Mouse (Mus musculus): ENCODE data around the gene Tmem163.

Tmem163 gene

DNA sequence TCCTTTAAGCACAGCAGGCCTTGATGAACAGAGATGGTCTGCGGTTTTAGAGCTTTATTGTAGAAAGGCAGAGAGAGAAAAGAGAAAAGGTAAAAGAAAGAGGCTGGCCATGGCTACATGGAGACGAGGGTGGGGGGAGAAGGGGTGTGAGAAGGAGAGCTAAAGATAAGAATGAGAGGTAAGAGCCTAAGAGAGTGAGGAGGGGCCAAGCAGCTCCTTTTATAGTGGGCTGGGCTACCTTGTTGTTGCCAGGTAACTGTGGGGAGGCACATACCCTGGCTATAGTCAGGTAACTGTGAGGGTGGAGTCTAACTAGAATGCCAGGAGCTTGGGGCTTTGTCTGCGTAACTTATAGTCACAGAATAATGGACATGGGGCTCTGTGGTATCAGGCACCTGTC lies 110.7 kb downstream of the Tmem163 start:
- no peak for DNase-seq (ENCODE audit: low read depth, low spot score)

DNA sequence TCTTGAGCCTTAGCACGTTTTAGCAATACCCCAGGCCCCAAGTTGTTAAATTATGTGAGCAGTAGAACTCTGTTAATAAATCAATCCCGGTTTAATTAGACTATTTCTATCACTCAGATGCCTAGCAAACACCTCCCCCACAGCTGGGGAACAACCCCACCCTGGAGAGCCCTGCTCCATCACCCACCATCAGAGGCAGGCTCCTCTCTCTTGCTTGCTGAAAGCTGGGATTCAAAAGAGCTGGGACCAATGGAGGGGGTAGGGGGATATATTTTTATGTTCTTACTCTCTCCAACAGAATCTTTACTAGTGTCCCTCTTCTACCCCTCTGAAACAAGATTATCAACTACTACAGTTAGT lies 122.9 kb downstream of the Tmem163 start:
- no peak for DNase-seq (ENCODE audit: low read depth, low spot score)

DNA sequence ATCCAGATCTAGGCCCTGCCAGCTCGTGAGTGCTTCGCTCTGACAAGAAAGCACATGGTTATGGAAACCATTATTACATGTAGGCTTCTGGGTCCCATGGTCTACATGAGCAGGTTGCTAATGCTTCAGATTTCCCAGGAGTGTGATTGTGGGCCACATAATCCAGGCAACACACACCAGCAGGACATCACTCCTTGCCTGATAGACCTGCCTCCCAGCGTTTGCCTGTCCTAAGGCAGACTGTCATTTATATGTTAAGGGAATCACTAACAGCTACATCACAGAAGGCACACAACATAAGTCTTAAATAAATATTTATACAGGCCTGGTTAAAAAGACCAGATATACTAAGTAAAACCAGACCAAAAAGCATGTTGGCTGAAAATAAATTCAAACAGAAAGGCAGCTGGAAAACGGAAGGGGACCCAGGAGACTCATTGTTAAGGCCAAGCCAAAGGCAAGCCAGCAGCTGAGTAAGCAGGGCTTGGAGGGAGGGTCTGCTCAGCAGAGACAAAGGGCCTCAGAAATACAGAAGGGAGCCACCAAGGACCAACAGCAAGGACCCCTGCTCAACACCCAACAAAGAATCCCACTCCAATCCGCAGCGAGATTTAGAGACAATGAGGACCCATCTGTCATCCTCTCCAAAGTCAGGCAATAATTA lies 123.4 kb downstream of the Tmem163 start:
- no peak for DNase-seq (ENCODE audit: low read depth, low spot score)

DNA sequence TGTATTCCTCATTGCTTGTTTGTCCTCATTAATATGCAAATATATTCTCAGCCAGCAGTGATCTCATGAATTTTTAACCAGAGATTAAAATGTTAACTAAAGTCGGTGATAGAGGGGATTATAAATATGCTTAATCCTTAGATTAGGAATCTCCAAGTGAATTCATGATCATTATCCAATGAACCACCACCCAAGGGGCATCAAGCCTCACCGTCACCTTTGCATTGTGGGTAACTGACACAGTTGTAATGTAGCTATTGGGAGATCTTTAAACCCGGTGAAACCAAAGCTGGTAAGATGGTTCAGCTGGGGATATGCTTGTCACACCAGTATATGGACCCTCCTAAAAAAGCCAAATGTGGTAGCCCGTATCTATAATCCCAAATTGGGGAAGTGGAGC lies 131.3 kb downstream of the Tmem163 start:
- no peak for DNase-seq (ENCODE audit: low read depth, low spot score)

DNA sequence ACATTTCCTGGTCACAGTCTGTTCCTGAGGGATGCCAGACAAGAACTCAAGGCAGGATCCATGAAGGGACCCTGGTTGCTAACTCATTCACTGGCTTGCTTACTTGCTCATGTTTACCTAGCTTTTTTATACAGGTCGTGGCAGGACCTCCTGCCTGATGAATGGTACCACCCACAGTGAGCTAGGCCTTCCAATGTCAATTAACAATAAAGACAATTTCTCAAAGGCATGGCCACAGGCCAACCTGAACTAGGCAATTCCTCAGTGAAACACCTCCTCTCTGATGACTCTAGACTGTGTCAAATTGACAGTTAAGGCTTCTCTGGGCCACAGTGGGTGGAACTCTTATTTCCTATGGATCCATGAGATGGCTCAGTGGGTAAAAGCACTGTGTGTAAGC lies 136.6 kb downstream of the Tmem163 start:
- no peak for DNase-seq (ENCODE audit: low read depth, low spot score)

DNA sequence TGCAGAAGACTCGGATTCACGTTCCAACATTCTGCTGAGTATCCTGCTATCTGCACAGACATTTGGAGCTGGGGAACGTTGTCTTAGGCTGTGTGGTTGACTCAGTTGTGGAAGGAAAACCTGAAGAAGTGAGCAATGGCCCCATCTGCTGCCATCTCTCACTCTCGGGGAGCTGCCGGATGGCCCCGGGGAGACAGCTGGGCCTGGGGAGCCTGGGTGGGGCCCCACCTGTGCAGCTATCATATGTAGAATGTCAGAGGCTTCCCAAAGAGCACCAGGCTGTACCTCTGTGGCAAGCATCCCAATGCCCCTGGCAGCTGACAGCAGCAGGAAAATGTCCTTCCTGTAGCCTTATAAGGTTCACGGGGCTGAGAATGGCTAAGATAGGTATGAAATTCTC lies 137.4 kb downstream of the Tmem163 start:
- DNase-seq (ENCODE audit: low read depth, low spot score), result no peak

DNA sequence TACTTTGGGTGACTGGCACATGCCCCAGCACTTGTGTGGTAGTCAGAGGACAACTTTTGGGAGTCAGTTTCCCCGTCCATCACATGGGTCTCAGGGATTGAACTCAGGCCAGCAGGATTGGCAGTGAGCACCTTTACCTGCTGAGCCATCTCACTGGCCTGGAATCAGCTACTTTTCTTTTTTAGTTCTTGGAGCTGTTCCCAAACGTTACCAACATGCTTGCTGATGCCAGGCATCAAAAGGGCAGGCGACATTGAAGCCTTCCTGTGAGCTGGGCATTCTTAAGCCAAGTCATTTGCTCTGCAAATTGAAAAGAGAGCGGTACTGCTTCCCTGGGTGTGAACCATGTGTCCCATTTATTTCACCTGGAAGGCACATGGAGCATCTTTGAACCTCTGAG lies 137.8 kb downstream of the Tmem163 start:
- DNase-seq (ENCODE audit: low read depth, low spot score), result no peak

DNA sequence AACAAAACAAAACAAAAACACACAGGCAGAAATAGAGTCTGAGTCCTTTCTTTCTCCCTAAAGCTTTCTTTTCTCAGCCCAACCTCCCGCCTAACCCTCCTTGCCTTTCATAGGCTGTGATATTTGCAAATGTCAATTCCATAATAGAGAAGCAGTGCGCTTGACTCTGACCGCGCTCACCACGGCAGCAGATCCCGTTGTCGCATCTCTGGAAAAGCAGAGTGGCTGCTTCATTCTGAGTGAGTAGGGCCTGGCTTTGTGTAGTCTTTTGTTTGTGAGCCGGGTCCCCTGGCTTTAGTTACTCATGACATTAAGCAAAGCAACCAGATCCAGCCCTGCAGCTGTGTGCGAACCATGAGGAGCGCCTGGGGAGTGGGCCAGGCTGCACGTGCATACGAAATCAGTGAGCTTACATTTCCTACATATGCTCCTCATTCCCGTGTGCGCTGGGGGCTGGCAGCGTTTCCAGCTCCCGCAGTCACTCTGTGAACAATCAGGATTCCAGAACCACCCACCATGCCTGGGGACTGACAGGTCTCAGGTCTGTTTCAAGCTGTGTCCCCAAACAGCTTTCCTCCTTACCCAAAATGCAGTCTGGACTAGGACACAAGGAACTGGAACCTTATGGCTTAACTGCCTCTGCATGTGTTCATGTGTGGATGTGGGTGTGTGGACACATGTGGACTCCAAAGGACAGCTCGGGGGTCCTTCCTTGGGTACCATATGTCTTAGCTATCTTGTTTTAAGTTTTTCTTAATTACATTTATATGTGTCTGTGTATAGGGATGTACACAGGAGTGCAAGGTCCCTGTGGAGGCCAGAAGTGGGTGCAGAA lies 141.9 kb downstream of the Tmem163 start:
- DNase-seq (ENCODE audit: low read depth, low spot score), result no peak

DNA sequence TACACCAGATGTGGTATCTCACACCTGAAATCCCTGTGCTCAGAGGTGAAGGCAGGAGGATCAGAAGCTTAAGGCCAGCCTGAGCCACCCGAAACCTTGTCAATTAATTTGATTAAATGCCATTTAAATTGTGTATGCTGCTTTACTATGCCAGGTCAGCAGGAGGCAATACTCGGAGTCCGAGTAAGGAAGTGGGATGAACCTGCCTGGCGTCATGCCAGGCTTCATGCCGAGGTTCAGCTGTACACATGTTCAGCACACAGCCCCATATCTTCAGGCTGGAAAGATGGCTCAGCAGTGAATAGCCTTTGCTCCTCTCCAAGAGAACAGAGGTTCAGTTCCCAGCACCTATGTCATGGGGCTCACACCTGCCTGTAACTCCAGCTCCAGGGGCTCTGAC lies 142.9 kb downstream of the Tmem163 start:
- no peak for DNase-seq (ENCODE audit: low read depth, low spot score)

DNA sequence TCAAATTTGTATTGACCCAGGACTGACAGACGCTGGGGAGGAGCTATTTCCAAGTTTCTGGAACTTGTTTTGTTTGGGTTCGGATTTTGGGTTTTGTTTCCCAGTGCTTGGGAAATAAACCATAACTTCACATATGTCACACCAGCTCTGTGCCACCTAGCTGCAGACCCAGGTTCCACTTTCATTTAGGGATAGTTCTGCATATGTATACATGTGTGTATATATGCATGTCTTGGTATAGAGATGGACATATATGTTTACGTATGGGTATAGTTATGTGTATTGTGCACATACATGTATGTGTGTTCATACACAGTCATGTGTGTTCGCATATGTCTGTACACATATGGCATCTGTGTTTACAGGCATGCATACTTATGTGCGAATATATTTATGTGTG lies 147.6 kb downstream of the Tmem163 start:
- DNase-seq (ENCODE audit: low read depth, low spot score), result no peak

DNA sequence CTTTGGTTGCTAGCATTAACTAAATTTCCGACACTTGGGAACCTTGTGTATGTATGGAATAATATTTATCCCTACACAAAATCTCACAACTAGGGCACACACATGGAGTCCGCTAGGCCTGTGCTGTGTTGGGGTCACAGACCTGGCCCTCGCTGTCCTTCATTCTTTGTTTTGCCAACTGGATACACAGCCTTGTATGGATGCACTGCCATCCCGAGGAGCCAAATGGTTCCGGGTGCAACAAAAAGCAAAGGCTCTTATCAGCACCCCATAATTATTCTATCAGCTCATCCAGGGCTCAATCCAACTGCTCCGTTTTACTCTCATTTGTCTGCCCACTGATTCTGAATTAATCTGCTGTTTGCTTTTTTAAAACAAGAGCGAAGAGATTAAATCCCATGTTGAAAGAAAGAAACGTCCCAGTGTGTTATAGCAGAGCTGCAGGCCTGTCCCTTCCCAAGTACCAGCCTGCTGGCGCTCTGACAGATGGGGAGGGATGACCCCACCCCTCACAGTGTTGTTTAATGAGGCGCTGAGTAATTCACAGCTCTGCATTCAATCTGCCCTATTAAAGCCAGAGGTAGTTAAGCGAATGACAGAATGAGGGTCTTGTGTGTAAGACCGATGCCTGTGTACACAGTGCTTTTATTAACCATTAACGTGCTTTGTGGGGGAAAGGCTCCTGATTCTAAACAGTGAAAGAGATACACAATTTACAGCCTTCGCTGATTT lies 148.3 kb downstream of the Tmem163 start:
- DNase-seq (ENCODE audit: low read depth, low spot score), result peak; percentile 36

DNA sequence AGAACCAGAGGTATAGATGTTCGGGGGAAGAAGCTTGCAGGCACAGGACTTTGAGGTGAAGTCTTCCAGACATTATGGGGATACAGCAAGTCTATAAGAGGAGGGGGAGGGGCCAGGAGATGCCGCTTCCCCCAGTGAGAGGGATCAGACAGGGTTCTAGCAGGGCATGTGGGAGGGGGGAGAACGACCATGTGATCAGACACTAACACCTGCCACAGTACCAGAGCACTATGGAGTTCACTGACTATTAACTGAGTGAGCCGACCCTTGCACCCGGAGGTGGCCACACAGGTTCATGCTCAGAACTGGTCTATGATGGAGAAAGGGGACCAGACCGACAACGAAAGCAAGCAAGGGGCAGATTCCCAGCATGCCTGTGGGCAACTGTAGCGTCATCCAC lies 156.0 kb downstream of the Tmem163 start:
- no peak for DNase-seq (ENCODE audit: low read depth, low spot score)

DNA sequence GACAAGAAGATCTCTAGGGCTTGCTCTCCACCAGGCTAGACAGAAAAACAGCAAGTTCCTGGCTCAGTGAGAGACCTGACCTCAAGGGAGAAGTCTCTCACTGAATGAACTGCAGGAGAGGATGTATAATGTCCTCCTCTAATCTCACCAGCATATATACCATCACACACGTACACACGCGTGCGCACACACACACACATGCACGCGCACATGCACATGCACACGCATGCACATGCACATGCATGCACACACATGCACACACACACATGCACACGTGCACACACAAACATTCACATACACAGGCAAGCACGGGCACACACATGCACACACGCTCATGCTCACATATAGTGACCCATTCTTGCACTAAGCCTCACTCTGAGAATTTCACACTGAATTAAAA lies 164.5 kb downstream of the Tmem163 start:
- no peak for DNase-seq (ENCODE audit: low read depth, low spot score)

DNA sequence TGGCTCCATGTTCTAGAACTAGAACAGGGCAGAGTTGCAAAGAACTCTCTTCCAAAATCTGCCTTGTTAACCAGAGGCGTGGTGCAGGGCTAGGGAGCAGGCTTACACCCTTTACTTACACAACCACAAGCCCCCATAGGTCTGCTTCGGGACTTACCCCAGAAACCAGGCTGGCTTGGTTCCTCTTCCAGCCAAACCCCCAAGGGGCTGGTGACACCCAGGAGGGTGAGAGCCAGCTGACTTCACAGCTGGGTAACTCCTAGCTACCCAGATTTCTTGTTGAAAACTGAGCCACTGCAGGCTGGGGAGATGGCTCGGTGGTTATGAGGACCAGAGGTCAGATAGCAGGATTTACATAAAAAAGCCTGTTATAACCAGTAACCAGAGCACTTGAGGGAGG lies 164.9 kb downstream of the Tmem163 start:
- no peak for DNase-seq (ENCODE audit: low read depth, low spot score)

DNA sequence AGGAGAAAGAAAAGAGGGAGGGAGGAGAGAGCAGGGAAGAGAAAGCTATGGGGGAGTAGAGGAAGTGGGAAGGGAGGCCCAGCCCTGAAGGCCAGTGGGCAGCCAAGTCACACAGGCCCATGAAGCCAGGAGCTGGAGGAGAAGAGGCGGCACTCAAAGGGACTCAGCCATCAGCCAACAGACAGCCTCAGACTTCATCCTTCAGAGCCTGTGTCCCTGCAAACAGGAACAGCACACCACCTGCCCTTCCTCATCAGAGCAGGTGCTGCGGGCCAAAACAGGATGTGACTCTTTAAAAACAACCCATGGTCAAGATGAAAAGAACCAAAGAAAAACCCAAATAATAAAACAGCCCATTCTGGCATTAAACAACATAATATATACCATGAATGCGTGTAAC lies 165.7 kb downstream of the Tmem163 start:
- no peak for DNase-seq (ENCODE audit: low read depth, low spot score)

DNA sequence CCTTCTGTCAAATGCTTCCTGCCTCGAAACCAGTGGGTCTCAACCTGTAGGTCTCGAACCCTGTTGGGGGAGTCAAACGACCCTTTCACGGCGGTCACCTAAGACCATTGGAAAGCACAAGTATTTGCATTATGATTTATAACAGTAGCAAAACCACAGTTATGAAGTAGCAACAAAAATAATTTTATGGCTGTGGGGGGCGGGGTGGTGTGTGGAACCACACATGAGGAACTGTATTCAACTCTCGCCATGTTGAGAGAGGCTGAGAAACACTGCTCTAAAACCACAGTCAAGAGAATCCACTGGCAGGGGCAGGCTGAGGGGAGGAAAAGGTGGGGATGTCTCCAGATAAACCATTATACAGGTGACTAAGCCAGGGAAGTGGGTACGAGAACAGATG lies 166.2 kb downstream of the Tmem163 start:
- no peak for DNase-seq (ENCODE audit: low read depth, low spot score)

DNA sequence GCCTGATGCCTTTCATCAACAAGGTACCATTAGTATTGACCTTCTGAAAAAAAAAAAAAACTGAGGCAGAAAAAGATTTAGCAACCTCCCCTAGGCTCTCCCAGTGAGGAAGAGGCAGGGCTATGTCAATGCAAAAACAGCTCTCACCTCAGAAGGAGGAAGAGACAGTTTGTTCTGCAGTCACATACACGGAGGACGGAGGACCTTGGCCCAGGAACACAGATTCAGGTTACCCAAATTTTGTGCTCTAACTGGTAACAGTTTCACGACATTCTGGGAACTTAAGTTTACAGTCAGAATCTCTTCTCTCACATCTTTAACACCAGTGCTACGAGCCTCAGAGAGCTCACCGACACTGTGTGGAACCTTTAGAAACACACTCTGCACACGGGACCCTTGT lies 166.6 kb downstream of the Tmem163 start:
- no peak for DNase-seq (ENCODE audit: low read depth, low spot score)

DNA sequence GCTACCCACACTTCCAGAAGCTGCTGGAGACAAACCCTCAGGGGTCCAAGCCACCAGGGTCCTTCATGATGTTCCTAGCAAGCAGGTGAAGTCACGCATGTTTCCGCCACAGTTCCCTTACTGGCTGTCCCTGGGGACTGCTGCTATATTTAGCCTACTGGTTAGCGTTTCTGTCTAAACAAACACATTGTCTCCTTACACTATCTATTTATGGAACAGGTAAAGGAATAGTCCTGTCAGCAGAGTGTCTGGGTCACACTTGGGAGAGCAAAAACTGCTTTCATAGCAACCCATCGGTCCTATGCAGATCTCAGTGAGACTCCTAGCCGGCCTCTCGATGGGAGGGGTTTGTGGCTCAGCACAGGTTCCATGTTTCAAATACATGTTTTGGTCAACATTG lies 168.0 kb downstream of the Tmem163 start:
- DNase-seq (ENCODE audit: low read depth, low spot score), result no peak

DNA sequence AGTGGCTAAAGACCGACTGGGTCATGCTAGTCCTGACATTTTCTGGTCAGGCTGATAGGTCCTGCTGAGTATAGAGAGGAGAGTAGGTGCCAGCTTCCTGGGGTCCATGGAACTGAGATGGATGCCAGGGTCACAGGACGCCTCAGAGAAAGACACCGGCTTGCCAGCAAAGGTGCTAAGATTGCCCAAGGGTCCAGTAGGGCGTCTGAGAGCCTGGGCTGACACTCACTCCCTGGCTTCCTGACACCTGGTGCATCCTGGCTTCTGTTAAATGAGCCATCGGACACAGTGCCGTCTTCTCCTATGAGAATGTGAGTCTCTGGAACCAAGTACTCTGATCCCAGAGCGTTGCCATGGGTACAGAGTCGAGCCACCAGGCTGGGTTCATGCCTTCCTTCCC lies 170.4 kb downstream of the Tmem163 start:
- no peak for DNase-seq (ENCODE audit: low read depth, low spot score)

DNA sequence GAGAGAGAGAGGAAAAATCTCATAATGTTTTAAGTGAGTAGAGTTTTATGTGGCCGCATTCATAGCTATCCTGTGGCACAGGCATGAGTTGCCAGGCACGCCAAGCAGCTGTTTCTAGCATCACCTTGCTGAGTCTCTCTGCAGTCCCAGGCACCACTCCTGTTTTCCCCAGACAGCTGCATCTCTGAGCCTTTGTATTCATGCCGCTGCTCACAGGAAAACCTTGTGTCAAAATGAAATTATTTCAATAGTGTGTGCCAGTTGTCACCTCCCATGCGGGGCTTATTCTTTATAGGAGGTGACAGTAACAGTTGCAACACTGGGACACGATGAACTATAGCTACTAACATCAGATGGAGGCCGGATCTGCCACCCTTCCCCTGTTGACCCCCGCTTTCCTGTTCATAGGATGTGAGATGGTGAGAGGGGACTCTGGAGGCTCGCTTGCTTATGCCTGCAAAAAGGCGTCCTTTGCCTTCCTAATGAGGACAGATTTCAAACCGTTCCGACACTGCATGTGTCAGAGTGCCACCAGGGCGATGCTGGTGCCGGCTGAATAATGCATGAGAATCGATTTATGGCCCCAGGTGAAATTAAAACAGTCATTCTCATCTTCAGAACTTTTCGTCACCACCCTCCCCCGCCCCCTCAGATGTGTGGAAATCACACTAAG lies 171.1 kb downstream of the Tmem163 start:
- DNase-seq (ENCODE audit: low read depth, low spot score), result no peak

DNA sequence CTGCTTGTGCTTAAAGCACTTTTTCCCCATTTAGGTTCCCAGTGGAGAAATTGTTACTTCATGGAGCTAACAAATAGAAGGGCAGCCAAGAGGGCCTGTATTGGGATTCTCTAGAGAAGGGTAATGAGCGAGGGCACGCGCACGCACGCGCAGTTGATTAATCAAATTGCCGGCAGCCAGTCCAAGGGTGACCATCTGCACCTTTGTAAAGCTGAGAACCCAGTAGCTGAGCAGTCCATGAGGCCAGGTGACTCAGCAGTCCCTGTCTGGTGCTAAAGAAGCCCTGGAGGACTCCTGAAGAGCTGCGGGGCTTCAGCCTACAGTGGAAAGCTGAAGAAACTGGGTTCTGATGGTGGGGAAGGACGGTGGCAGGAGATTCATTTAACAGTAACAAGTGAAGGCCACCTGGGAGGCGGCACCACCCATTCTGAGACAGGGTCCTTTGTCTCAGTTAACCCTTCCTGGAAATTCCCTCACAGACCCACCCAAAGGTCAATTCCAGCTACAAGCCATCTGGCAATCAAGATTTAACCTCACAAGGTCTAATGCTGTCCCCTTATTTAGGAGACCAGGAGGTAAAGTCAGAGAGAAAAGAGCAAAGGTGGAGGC lies 172.2 kb downstream of the Tmem163 start:
- DNase-seq (ENCODE audit: low read depth, low spot score), result no peak

DNA sequence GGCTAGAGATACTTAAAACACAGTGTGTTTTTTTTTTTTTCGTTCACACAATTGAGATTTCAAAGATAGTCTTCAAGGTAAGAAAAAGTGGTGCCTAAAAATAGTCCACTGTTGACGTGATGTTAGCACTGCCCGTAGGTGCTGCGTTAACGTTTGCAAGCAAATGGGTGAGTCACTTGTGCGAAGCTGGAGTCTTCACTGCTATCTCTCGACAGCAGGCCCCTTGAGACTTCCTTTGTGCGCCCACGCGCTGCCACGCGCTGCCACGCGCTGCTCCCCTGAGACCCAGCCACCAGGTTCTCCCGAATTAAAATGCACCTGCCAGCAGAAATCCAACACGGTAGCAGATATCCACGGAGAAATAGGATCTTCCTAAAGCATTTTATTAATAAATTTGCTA lies 178.6 kb downstream of the Tmem163 start:
- DNase-seq (ENCODE audit: low read depth, low spot score), result no peak

Measured in retina, postnatal 7 days (tissue).